In the genomic region with DNA sequence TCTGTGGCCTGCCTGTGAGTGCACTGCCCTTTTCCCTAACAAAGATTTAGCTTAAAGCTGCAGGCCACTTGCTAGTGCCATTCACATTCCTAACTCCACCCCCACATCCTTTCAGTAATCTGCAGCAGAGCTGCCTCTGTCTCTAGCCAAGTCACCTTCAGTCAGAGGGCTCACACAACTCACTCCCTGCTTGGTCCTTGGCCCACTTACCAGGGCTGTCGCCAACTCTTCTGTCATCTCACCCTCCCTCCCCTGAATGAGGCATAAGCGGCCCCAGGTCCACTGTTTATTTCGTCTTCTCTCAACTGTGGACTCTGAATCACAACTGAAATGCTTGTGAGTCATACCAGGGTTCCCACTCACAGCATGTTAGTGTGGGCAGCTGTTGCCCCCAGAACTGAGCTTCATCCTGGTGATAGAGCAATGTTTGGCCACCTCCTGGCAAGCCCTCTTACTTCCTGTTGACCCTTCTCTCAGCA, we compare ENCODE assay signal across 8 mouse cellular contexts.
DNase-seq lines count a peak whose midpoint lies in the region; ATAC-seq and TF ChIP-seq lines count a peak whose summit lies in the region.

No protein-coding gene starts in this region.

- TF ChIP-seq POLR2A in liver, adult 2 months (IDR thresholded peaks at IDR 0.05; ENCODE audit: extremely low read depth, insufficient read depth, low read length): no peak

- no peak overlapping the region for H3K4me3 ChIP-seq in liver, adult 2 months (ENCODE audit: insufficient read depth, low read depth, low read length)
- no peak overlapping the region for H3K4me3 ChIP-seq in liver, embryonic 11.5 days (ENCODE audit: low read depth, low read length)
- H3K4me3 ChIP-seq in lung, postnatal 0 days (ENCODE audit: low read depth, low read length): no peak overlapping the region

- no peaks in the 10 kb centered on the region for H3K27me3 ChIP-seq in liver, adult 2 months (ENCODE audit: control insufficient read depth, insufficient read depth, low read length)
- no peaks in the 10 kb centered on the region for H3K27me3 ChIP-seq in liver, embryonic 11.5 days (replicated peaks; ENCODE audit: control insufficient read depth, insufficient read depth, low read length)
- no peaks in the 10 kb centered on the region for H3K27me3 ChIP-seq in lung, postnatal 0 days (replicated peaks; ENCODE audit: insufficient read depth, low read length)

- no peak overlapping the region for H3K9ac ChIP-seq in liver, adult 2 months (ENCODE audit: low read depth, low read length)
- H3K9ac ChIP-seq in liver, embryonic 11.5 days (ENCODE audit: low read depth, low read length): no peak overlapping the region
- no peak overlapping the region for H3K9ac ChIP-seq in lung, postnatal 0 days (replicated peaks; ENCODE audit: low read depth)

- peak; percentile 52 for DNase-seq in liver, adult 2 months (ENCODE audit: extremely low read depth, low read depth, low spot score)
- no peak for DNase-seq in liver, embryonic 11.5 days (ENCODE audit: low spot score)
- DNase-seq in adrenal gland, postnatal 14 days: peak; percentile 86
- peak; percentile 4 to 23 for DNase-seq in gastrocnemius, adult 8-10 months (ENCODE audit: low spot score in 2 of 2)
- peak; percentile 8 for DNase-seq in kidney, adult 18-20 months
- DNase-seq in lung, postnatal 0 days (ENCODE audit: low spot score): peak; percentile 53
- no peak for DNase-seq in spleen, postnatal 4 days (ENCODE audit: low spot score in 2 of 2)

- TF ChIP-seq EP300 in lung, postnatal 0 days (IDR thresholded peaks at IDR 0.05): peak; percentile 46

- 6% methylated on average over 3 of the region's 3 CpGs for WGBS in liver, adult 2 months
- 31% methylated on average over 3 of the region's 3 CpGs for WGBS in liver, embryonic 11.5 days
- 9% methylated on average over 3 of the region's 3 CpGs for WGBS in lung, postnatal 0 days

- no peak overlapping the region for H3K27ac ChIP-seq in liver, adult 2 months (replicated peaks; ENCODE audit: insufficient read depth, low read depth, low read length)
- H3K27ac ChIP-seq in liver, embryonic 11.5 days (ENCODE audit: low read depth, low read length): no peak overlapping the region
- peak overlapping the region; percentile 59 for H3K27ac ChIP-seq in lung, postnatal 0 days (ENCODE audit: low read length)

- H3K4me1 ChIP-seq in liver, adult 2 months (ENCODE audit: control insufficient read depth, insufficient read depth, low read length): peaks cover 2% of the 10 kb centered on the region; the same call in 1 of the 2 replicates
- H3K4me1 ChIP-seq in liver, embryonic 11.5 days (replicated peaks; ENCODE audit: control insufficient read depth, insufficient read depth, low read length): peaks cover 10% of the 10 kb centered on the region
- peaks cover 7% of the 10 kb centered on the region for H3K4me1 ChIP-seq in lung, postnatal 0 days (ENCODE audit: insufficient read depth, low read depth, low read length)

- no peaks in the 10 kb centered on the region for H3K36me3 ChIP-seq in liver, adult 2 months (ENCODE audit: control insufficient read depth, insufficient read depth, low read length)
- no peaks in the 10 kb centered on the region for H3K36me3 ChIP-seq in liver, embryonic 11.5 days (ENCODE audit: control insufficient read depth, insufficient read depth, low read length)
- no peaks in the 10 kb centered on the region for H3K36me3 ChIP-seq in lung, postnatal 0 days (ENCODE audit: insufficient read depth, low read length)

- no peaks in the 10 kb centered on the region for H3K9me3 ChIP-seq in liver, embryonic 11.5 days (ENCODE audit: control insufficient read depth, low read length)
- no peaks in the 10 kb centered on the region for H3K9me3 ChIP-seq in lung, postnatal 0 days (ENCODE audit: low read length)

- no peak; the same call in 1 of the 2 replicates for ATAC-seq in liver, embryonic 11.5 days (replicated peaks; ENCODE audit: low FRiP score)
- ATAC-seq in lung, postnatal 0 days: peak; percentile 86
- ATAC-seq in inflammation-experienced regulatory T-cells, adult 6 months: no peak

- no peaks in the 10 kb centered on the region for H3K79me2 ChIP-seq in liver, adult 2 months (ENCODE audit: control insufficient read depth, insufficient read depth, low read length)

- H3K4me2 ChIP-seq in liver, embryonic 11.5 days: no peak overlapping the region
- no peak overlapping the region for H3K4me2 ChIP-seq in lung, postnatal 0 days (replicated peaks; ENCODE audit: low read depth, low read length)

- TF ChIP-seq CTCF in liver, adult 2 months (IDR thresholded peaks at IDR 0.05; ENCODE audit: low read depth, low read length): no peak
- no peak for TF ChIP-seq CTCF in lung, postnatal 0 days (IDR thresholded peaks at IDR 0.05)

Comparison
In these comparisons a context has a peak if more than half of its experiments do, and no peak if none do; other contexts are left out.
1. DNase-seq: peak in liver, adult 2 months (single experiment), adrenal gland, postnatal 14 days (single experiment), gastrocnemius, adult 8-10 months (2 of 2), kidney, adult 18-20 months (single experiment) and lung, postnatal 0 days (single experiment); none in liver, embryonic 11.5 days (single experiment) and spleen, postnatal 4 days (0 of 2).